Mouse (Mus musculus): ENCODE data around the gene Nuak1.

DNA sequence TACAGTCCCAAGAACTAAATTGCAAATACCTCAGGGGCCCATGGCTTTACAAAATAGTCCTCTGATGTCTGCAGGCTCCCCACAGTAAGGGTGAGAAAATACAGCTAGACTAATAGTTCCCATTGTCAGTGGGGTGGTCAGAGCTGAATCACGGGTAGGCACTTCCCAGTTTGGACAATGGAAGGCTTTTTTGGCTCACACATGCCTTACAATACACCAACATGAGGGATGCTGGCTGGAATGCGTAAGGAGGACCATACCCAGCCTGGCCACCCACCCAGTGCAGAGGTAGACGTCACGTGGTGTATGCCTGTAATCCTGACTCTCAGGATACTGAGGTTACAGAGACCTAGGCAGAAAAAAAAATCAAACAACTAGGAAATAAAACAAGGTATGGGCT, 39.2 kb downstream of the Nuak1 start:
- TF ChIP-seq CTCF (conservative IDR thresholded peaks at IDR 0.05; ENCODE audit: low read length) (no peak), NANOG (IDR thresholded peaks at IDR 0.05; ENCODE audit: borderline replicate concordance, low read length) (no peak), POU5F1 (IDR thresholded peaks at IDR 0.05; ENCODE audit: borderline replicate concordance, low read length) (no peak)

Measured in E14TG2a.4 (cell line).